Mouse (Mus musculus) forebrain, postnatal 0 days (tissue): ENCODE data around the gene Lef1. TPM values are rescaled to one million over a fixed set of nuclear protein-coding genes. Genes with fewer than 3 reads are reported as not detected.

ENCODE experiments used
- ATAC-seq: fragments of 200-750 bp; cut with Nextera tagmentation; 2 replicates; pipeline ENCODE4 v1.8.0; 2017; ENCODE audit warnings: mild to moderate bottlenecking, moderate library complexity
- DNase-seq: peaks from one replicate; pipeline ENCODE4 v3.0.0-alpha.2; 2015
- H3K27ac ChIP-seq: fragments of 300-500 bp; sonication (generic); 2 replicates; pipeline ENCODE4 v1.5.1; 2014; ENCODE audit warnings: low read depth, mild to moderate bottlenecking, antibody characterized with exemption, low read length, moderate library complexity, mixed read lengths
- H3K27me3 ChIP-seq: fragments of 300-500 bp; sonication (generic); 2 replicates; pipeline ENCODE4 v1.6.1; 2014; ENCODE audit warnings: mild to moderate bottlenecking, low read length, mixed read lengths; ENCODE audit not compliant: insufficient read depth
- H3K36me3 ChIP-seq: fragments of 300-500 bp; sonication (generic); 2 replicates; pipeline ENCODE4 v1.6.1; 2014; ENCODE audit warnings: mild to moderate bottlenecking, moderate library complexity; ENCODE audit not compliant: insufficient read depth
- H3K4me1 ChIP-seq: fragments of 300-500 bp; sonication (generic); 2 replicates; pipeline ENCODE4 v1.6.1; 2014; ENCODE audit warnings: antibody characterized with exemption; ENCODE audit not compliant: insufficient read depth
- H3K4me2 ChIP-seq: fragments of 300-500 bp; sonication (generic); 2 replicates; pipeline ENCODE4 v1.6.1; 2014; ENCODE audit warnings: low read depth, mild to moderate bottlenecking, moderate library complexity
- H3K4me3 ChIP-seq: fragments of 300-500 bp; sonication (generic); 2 replicates; pipeline ENCODE4 v1.5.1; 2014; ENCODE audit warnings: low read depth, low read length, mixed read lengths
- H3K9ac ChIP-seq: fragments of 300-500 bp; sonication (generic); 2 replicates; pipeline ENCODE4 v1.6.1; 2014; ENCODE audit warnings: mild to moderate bottlenecking
- H3K9me3 ChIP-seq: fragments of 300-500 bp; sonication (generic); 2 replicates; pipeline ENCODE4 v1.6.1; 2016; ENCODE audit warnings: low read length
- CTCF ChIP-seq: sonication (generic); IDR thresholded peaks from 2 replicates; pipeline ENCODE4 v1.5.1; 2016; ENCODE audit warnings: antibody characterized with exemption, control low read depth, low read depth
- WGBS: fragments of 180-500 bp; shearing (Covaris S2); extraction: QIAGEN DNeasy Blood & Tissue Kit; methylation state at CpG from one replicate; pipeline ENCODE4 v1.1.7; 2014; 5-methylcytosine and 5-hydroxymethylcytosine counted together
- polyA plus RNA-seq: library from polyadenylated mRNA; unstranded; fragments of >200 nt; fragmentation: Nextera tagmentation; extraction: Ambion mirVana; gene quantifications from 2 replicates; pipeline ENCODE4 v1.2.1, GENCODE M21; 2015
- total RNA-seq: library from RNA; depleted of rRNA; stranded (reverse); fragments of >200 nt; gene quantifications from 2 replicates; pipeline ENCODE4 v1.2.3, GENCODE M21; 2014

Gene Lef1
- total and polyA plus RNA-seq, 2 experiments from 2014 or later = 12.1 to 15.3 TPM

- H3K4me3 ChIP-seq = no peak overlapping the region
- no peaks in the 10 kb centered on the region for H3K9me3 ChIP-seq
- no peaks in the 10 kb centered on the region for H3K27me3 ChIP-seq
- H3K9ac ChIP-seq = no peak overlapping the region
- no peaks in the 10 kb centered on the region for H3K4me1 ChIP-seq
- WGBS = 62% methylated on average over 20 of the region's 20 CpGs
- no peak; the same call in 1 of the 2 replicates for ATAC-seq
- H3K4me2 ChIP-seq = peak overlapping the region; percentile 29
- TF ChIP-seq CTCF = no peak
- DNase-seq = peak; percentile 24
- H3K36me3 ChIP-seq = no peaks in the 10 kb centered on the region
- H3K27ac ChIP-seq = no peak overlapping the region
These were observed 89.5 kb downstream of the Lef1 start for GRCm38 (mm10) chr3:131199590-131200288.

DNA sequence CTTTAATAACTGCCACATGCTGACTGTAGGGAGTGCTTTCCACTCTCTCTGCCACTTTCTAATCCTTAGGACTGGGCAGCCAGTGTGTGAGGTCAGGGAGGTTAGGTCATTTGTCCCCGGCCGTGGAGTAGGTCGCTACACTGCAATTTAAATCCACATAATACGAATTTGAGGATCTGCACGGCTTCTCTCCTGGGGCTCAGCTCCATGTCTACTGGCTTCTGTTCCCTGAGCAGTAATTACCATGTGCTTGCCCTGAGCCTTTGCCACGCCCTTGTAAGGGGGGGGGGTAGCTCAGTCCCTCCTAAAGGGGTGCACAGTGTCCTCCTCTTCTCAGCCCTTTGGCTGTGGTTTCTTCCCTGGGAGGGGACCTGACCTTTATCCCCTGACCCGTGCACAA, 92.0 kb downstream of the Lef1 start:
- H3K4me2 ChIP-seq = no peak overlapping the region
- H3K4me3 ChIP-seq = no peak overlapping the region
- no peak for TF ChIP-seq CTCF
- no peaks in the 10 kb centered on the region for H3K36me3 ChIP-seq
- H3K9ac ChIP-seq = no peak overlapping the region
- no peak for ATAC-seq
- 21% methylated on average over 7 of the region's 7 CpGs for WGBS
- no peaks in the 10 kb centered on the region for H3K9me3 ChIP-seq
- no peaks in the 10 kb centered on the region for H3K4me1 ChIP-seq
- no peak overlapping the region for H3K27ac ChIP-seq
- DNase-seq = no peak
- no peaks in the 10 kb centered on the region for H3K27me3 ChIP-seq

GRCm38 (mm10) chr3:131207846-131208245, 97.6 kb downstream of the Lef1 start:
- no peaks in the 10 kb centered on the region for H3K27me3 ChIP-seq
- H3K9ac ChIP-seq = no peak overlapping the region
- no peak for TF ChIP-seq CTCF
- H3K9me3 ChIP-seq = no peaks in the 10 kb centered on the region
- no peak for DNase-seq
- H3K4me3 ChIP-seq = no peak overlapping the region
- no peak overlapping the region for H3K4me2 ChIP-seq
- no peaks in the 10 kb centered on the region for H3K4me1 ChIP-seq
- ATAC-seq = no peak
- H3K36me3 ChIP-seq = no peaks in the 10 kb centered on the region
- 73% methylated on average over 5 of the region's 5 CpGs for WGBS
- H3K27ac ChIP-seq = no peak overlapping the region

DNA sequence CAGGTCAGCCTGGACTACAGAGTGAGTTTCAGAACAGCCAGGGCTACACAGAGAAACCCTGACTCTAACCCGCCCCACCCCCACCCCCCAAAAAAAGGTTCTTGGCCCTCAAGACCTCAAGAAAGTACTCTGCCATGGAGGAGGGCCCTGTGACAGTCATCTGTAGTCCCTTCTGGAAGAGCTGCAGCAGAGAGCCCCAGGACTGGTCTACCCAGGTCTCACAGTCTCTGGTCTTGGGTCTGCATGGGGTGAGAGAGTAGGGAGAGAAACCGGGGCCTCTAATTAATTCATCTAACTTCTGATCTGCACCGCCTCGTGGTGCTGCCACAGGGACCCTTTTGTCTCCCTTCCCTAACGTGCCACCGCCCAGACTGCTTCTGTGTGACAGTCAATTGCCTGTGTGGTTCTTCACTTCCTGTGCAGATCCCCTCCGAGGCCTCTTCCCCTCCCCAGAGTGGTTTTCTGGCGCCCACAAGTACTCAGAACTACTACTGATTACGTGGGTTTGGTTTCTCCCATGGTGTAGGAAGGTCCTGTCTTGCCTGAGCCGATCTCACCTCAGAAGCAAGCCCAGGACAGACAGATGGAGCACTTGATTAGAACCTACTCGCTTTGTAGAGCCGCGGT, 98.1 kb downstream of the Lef1 start:
- WGBS = 51% methylated on average over 13 of the region's 13 CpGs
- no peaks in the 10 kb centered on the region for H3K4me1 ChIP-seq

DNA sequence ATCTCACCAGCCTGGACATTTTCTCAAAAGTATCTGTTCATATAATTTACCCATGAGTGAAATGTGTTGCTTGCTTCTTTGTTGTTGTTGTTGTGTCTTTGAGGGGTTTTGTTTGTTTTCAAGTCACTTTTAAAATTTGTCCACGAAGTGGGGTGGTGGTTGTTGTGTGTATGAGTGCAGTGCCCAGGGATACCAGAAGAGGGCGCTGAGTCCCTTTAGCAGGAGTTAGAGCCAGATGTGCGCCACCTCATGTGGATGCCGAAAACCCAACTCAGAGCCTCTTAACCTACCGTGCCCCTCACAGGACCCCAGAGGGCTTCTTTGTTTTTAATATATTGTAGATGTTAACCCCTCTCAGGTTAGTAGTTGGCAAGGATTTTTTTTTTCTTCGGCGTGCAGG, 101.9 kb downstream of the Lef1 start:
- Histone ChIP-seq H3K27ac (no peak overlapping the region), H3K4me2 (no peak overlapping the region), H3K4me3 (no peak overlapping the region), H3K9me3 (no peaks in the 10 kb centered on the region), H3K9ac (no peak overlapping the region), H3K36me3 (no peaks in the 10 kb centered on the region), H3K4me1 (no peaks in the 10 kb centered on the region), H3K27me3 (no peaks in the 10 kb centered on the region)
- DNase-seq (no peak), ATAC-seq (no peak)
- 86% methylated on average over 7 of the region's 7 CpGs for WGBS
- TF ChIP-seq CTCF = peak; percentile 20; the same call in 1 of the 2 replicates

More for the DNA sequence above, 98.1 kb downstream of the Lef1 start:
- Histone ChIP-seq H3K4me3 (no peak overlapping the region), H3K36me3 (no peaks in the 10 kb centered on the region), H3K9ac (no peak overlapping the region), H3K27ac (no peak overlapping the region), H3K9me3 (no peaks in the 10 kb centered on the region), H3K4me2 (no peak overlapping the region), H3K27me3 (no peaks in the 10 kb centered on the region)
- DNase-seq (no peak), ATAC-seq (no peak)
- TF ChIP-seq CTCF = no peak

GRCm38 (mm10) chr3:131214060-131214658, 103.9 kb downstream of the Lef1 start:
- 85% methylated on average over 9 of the region's 9 CpGs for WGBS
- Histone ChIP-seq H3K9me3 (no peaks in the 10 kb centered on the region), H3K9ac (no peak overlapping the region), H3K27ac (no peak overlapping the region), H3K4me2 (no peak overlapping the region), H3K4me1 (no peaks in the 10 kb centered on the region), H3K36me3 (no peaks in the 10 kb centered on the region), H3K4me3 (no peak overlapping the region), H3K27me3 (no peaks in the 10 kb centered on the region)
- ATAC-seq (no peak), DNase-seq (no peak)
- no peak for TF ChIP-seq CTCF

- Histone ChIP-seq H3K9me3 (no peaks in the 10 kb centered on the region), H3K4me1 (no peaks in the 10 kb centered on the region), H3K27ac (no peak overlapping the region), H3K27me3 (no peaks in the 10 kb centered on the region), H3K9ac (no peak overlapping the region), H3K36me3 (no peaks in the 10 kb centered on the region), H3K4me3 (no peak overlapping the region), H3K4me2 (no peak overlapping the region)
- peak; percentile 60 for TF ChIP-seq CTCF
- DNase-seq (no peak), ATAC-seq (no peak)
- WGBS = 64% methylated on average over 9 of the region's 9 CpGs
These were observed 104.6 kb downstream of the Lef1 start for GRCm38 (mm10) chr3:131214841-131215240.
